Mouse (Mus musculus): ENCODE measurements around the gene Angptl8. TPM values are rescaled to one million over a fixed set of nuclear protein-coding genes. Genes with fewer than 3 reads are reported as not detected.
"Not testable (repeated sequence)": the region's sequence is repeated elsewhere in the genome, so short reads cannot be mapped to it uniquely, and the experiment has no call there.

Gene Angptl8
- total RNA-seq, 2 experiments from 2014 or later, result 2.0 to 3.3 TPM

- no peak for ATAC-seq (ENCODE audit: poor library complexity, severe bottlenecking)
Measured at GRCm38 (mm10) chr9:21847926-21848325, 12.6 kb downstream of the Angptl8 start.

GRCm38 (mm10) chr9:21849691-21850677, 14.7 kb downstream of the Angptl8 start:
- no peak for ATAC-seq (ENCODE audit: poor library complexity, severe bottlenecking)

- ATAC-seq (ENCODE audit: poor library complexity, severe bottlenecking), result no peak
Measured at GRCm38 (mm10) chr9:21851084-21851483, 15.8 kb downstream of the Angptl8 start.

- ATAC-seq (ENCODE audit: poor library complexity, severe bottlenecking), result peak; percentile 95
Measured at GRCm38 (mm10) chr9:21852128-21853091, 17.1 kb downstream of the Angptl8 start, which contains the start of gene Dock6. Dock6 (minus strand) TSS chr9:21852635.

- ATAC-seq (ENCODE audit: poor library complexity, severe bottlenecking), result no peak
Measured at GRCm38 (mm10) chr9:21853961-21854360, 18.7 kb downstream of the Angptl8 start.

- ATAC-seq (ENCODE audit: poor library complexity, severe bottlenecking), result no peak
Measured at GRCm38 (mm10) chr9:21854894-21855293, 19.6 kb downstream of the Angptl8 start.

- no peak for ATAC-seq (ENCODE audit: poor library complexity, severe bottlenecking)
Measured at GRCm38 (mm10) chr9:21857501-21857900, 22.2 kb downstream of the Angptl8 start.

GRCm38 (mm10) chr9:21858084-21858483, 22.8 kb downstream of the Angptl8 start:
- no peak for ATAC-seq (ENCODE audit: poor library complexity, severe bottlenecking)

- peak; percentile 54 for ATAC-seq (ENCODE audit: poor library complexity, severe bottlenecking)
Measured at GRCm38 (mm10) chr9:21859606-21860005, 24.3 kb downstream of the Angptl8 start.

- not testable (repeated sequence) for ATAC-seq (ENCODE audit: poor library complexity, severe bottlenecking)
Measured at GRCm38 (mm10) chr9:21860349-21860748, 25.0 kb downstream of the Angptl8 start.

- ATAC-seq (ENCODE audit: poor library complexity, severe bottlenecking), result no peak
Measured at GRCm38 (mm10) chr9:21862181-21862580, 26.9 kb downstream of the Angptl8 start.

- ATAC-seq (ENCODE audit: poor library complexity, severe bottlenecking), result no peak
Measured at GRCm38 (mm10) chr9:21865673-21866398, 30.5 kb downstream of the Angptl8 start.

GRCm38 (mm10) chr9:21866641-21867040, 31.3 kb downstream of the Angptl8 start:
- no peak for ATAC-seq (ENCODE audit: poor library complexity, severe bottlenecking)

GRCm38 (mm10) chr9:21867726-21868125, 32.4 kb downstream of the Angptl8 start:
- no peak for ATAC-seq (ENCODE audit: poor library complexity, severe bottlenecking)

GRCm38 (mm10) chr9:21869290-21869689, 34.0 kb downstream of the Angptl8 start:
- ATAC-seq (ENCODE audit: poor library complexity, severe bottlenecking), result not testable (repeated sequence)

- peak; percentile 67 for ATAC-seq (ENCODE audit: poor library complexity, severe bottlenecking)
Measured at GRCm38 (mm10) chr9:21870879-21871524, 35.7 kb downstream of the Angptl8 start.

- ATAC-seq (ENCODE audit: poor library complexity, severe bottlenecking), result no peak
Measured at GRCm38 (mm10) chr9:21872204-21872603, 36.9 kb downstream of the Angptl8 start.

- ATAC-seq (ENCODE audit: poor library complexity, severe bottlenecking), result no peak
Measured at GRCm38 (mm10) chr9:21876601-21877000, 41.3 kb downstream of the Angptl8 start.

Measured in megakaryocyte, adult 5-6 weeks (primary cell).